Mouse (Mus musculus) thymus, postnatal 0 days (tissue): ENCODE results near the gene Gm20918. TPM values are rescaled to one million over a fixed set of nuclear protein-coding genes. Genes with fewer than 3 reads are reported as not detected.
"Not testable (repeated sequence)": the region's sequence is repeated elsewhere in the genome, so short reads cannot be mapped to it uniquely, and the experiment has no call there.

Experiments used
- DNase-seq: peaks from one replicate; pipeline ENCODE4 v3.0.0-alpha.2; 2015; ENCODE audit warnings: low spot score
- polyA plus RNA-seq: library from polyadenylated mRNA; unstranded; fragments of >200 nt; fragmentation: Nextera tagmentation; extraction: Ambion mirVana; gene quantifications from 2 replicates; pipeline ENCODE4 v1.2.1, GENCODE M21; 2015

The Gm20918 gene
- polyA plus RNA-seq = not detected in 2 replicates

- DNase-seq = not testable (repeated sequence)
These were observed at the start of gene Gm20918 for GRCm38 (mm10) chrY:5043637-5044036. Gene Gm20918 (plus strand): TSS chrY:5043937.

Other genes starting within 250 kb of the Gm20918 start
- gene Gm21820, start 205.5 kb downstream of the Gm20918 start, polyA plus RNA-seq = not detected in 2 replicates